Mouse (Mus musculus) erythroblast, embryonic 14.5 days (primary cell): ENCODE results near the gene Tenm2.

Experiments
- GATA1 ChIP-seq: IDR thresholded peaks from 2 replicates; pipeline ENCODE4 v1.6.1; 2012; ENCODE audit warnings: low read length, inconsistent platforms, mixed read lengths
- TAL1 ChIP-seq: IDR thresholded peaks from 3 replicates; pipeline ENCODE4 v1.6.1; 2012; ENCODE audit warnings: low read length, inconsistent platforms, mixed read lengths

GRCm38 (mm10) chr11:35970806-35971705 lies 1264.7 kb downstream of the Tenm2 start:
- TF ChIP-seq TAL1 (no peak), GATA1 (no peak)
